Mouse (Mus musculus) hindbrain, postnatal 0 days (tissue): Measurements from ENCODE around the gene Hivep3. TPM values are rescaled to one million over a fixed set of nuclear protein-coding genes. Genes with fewer than 3 reads are reported as not detected.

Experiments used
- ATAC-seq: fragments of 200-750 bp; cut with Nextera tagmentation; 2 replicates; pipeline ENCODE4 v1.8.0; 2017; ENCODE audit warnings: mild to moderate bottlenecking, moderate TSS enrichment, moderate library complexity
- DNase-seq: peaks from one replicate; pipeline ENCODE4 v3.0.0-alpha.2; 2015; ENCODE audit warnings: low spot score
- H3K27ac ChIP-seq: fragments of 300-500 bp; sonication (generic); 2 replicates; pipeline ENCODE4 v1.5.1; 2014; ENCODE audit warnings: mild to moderate bottlenecking
- H3K27me3 ChIP-seq: fragments of 300-500 bp; sonication (generic); 2 replicates; pipeline ENCODE4 v1.6.1; 2014; ENCODE audit warnings: low read length, mixed read lengths; ENCODE audit not compliant: insufficient read depth
- H3K36me3 ChIP-seq: fragments of 300-500 bp; sonication (generic); 2 replicates; pipeline ENCODE4 v1.6.1; 2014; ENCODE audit warnings: low read length, mixed read lengths; ENCODE audit not compliant: insufficient read depth
- H3K4me1 ChIP-seq: fragments of 300-500 bp; sonication (generic); 2 replicates; pipeline ENCODE4 v1.6.1; 2014; ENCODE audit warnings: antibody characterized with exemption, low read length, mixed read lengths; ENCODE audit not compliant: insufficient read depth
- H3K4me2 ChIP-seq: fragments of 300-500 bp; sonication (generic); 2 replicates; pipeline ENCODE4 v1.6.1; 2014; ENCODE audit warnings: low read depth, mild to moderate bottlenecking, low read length, moderate library complexity, mixed read lengths
- H3K4me3 ChIP-seq: fragments of 300-500 bp; sonication (generic); 2 replicates; pipeline ENCODE4 v1.5.1; 2014; ENCODE audit warnings: low read length
- H3K9ac ChIP-seq: fragments of 300-500 bp; sonication (generic); replicated peaks from 2 replicates; pipeline ENCODE4 v1.6.1; 2014; ENCODE audit warnings: mild to moderate bottlenecking, low read length, moderate library complexity, mixed read lengths
- H3K9me3 ChIP-seq: fragments of 300-500 bp; sonication (generic); 2 replicates; pipeline ENCODE4 v1.6.1; 2016; ENCODE audit warnings: low read length, mixed read lengths
- CTCF ChIP-seq: IDR thresholded peaks from 2 replicates; pipeline ENCODE4 v1.5.1; 2016; ENCODE audit warnings: antibody characterized with exemption, control low read depth, low read depth
- WGBS: fragments of 180-500 bp; shearing (Covaris S2); extraction: QIAGEN DNeasy Blood & Tissue Kit; methylation state at CpG from one replicate; pipeline ENCODE4 v1.1.7; 2014; 5-methylcytosine and 5-hydroxymethylcytosine counted together
- polyA plus RNA-seq: library from polyadenylated mRNA; unstranded; fragments of >200 nt; fragmentation: Nextera tagmentation; extraction: Ambion mirVana; gene quantifications from 2 replicates; pipeline ENCODE4 v1.2.1, GENCODE M21; 2015
- total RNA-seq: library from RNA; depleted of rRNA; stranded (reverse); fragments of >200 nt; gene quantifications from 2 replicates; pipeline ENCODE4 v1.2.3, GENCODE M21; 2014

Gene Hivep3
- total and polyA plus RNA-seq, 2 experiments from 2014 or later = 11.0 to 15.1 TPM

GRCm38 (mm10) chr4:119996377-119996776 is 262.8 kb downstream of the Hivep3 start:
- no peaks in the 10 kb centered on the region for H3K9me3 ChIP-seq
- WGBS = 89% methylated on average over 1 of the region's 1 CpGs
- ATAC-seq = no peak
- H3K27me3 ChIP-seq = no peaks in the 10 kb centered on the region
- no peak for DNase-seq
- no peaks in the 10 kb centered on the region for H3K36me3 ChIP-seq
- H3K4me1 ChIP-seq = 0 out of 2 replicates have a peak, but pooled peaks cover 4% of the 10 kb centered on the region
- H3K4me2 ChIP-seq = no peak overlapping the region
- peak; percentile 20; the same call in 1 of the 2 replicates for TF ChIP-seq CTCF
- no peak overlapping the region for H3K9ac ChIP-seq
- H3K27ac ChIP-seq = no peak overlapping the region
- H3K4me3 ChIP-seq = no peak overlapping the region

- no peak overlapping the region for H3K4me3 ChIP-seq
- H3K4me1 ChIP-seq = 0 out of 2 replicates have a peak, but pooled peaks cover 2% of the 10 kb centered on the region
- H3K36me3 ChIP-seq = no peaks in the 10 kb centered on the region
- DNase-seq (no peak), ATAC-seq (no peak)
- TF ChIP-seq CTCF = no peak
- H3K9me3 ChIP-seq = no peaks in the 10 kb centered on the region
- 84% methylated on average over 7 of the region's 7 CpGs for WGBS
- H3K27ac ChIP-seq = no peak overlapping the region
- H3K27me3 ChIP-seq = no peaks in the 10 kb centered on the region
- no peak overlapping the region for H3K9ac ChIP-seq
- no peak overlapping the region for H3K4me2 ChIP-seq
Measured at GRCm38 (mm10) chr4:119997351-119997750, 263.8 kb downstream of the Hivep3 start.

DNA sequence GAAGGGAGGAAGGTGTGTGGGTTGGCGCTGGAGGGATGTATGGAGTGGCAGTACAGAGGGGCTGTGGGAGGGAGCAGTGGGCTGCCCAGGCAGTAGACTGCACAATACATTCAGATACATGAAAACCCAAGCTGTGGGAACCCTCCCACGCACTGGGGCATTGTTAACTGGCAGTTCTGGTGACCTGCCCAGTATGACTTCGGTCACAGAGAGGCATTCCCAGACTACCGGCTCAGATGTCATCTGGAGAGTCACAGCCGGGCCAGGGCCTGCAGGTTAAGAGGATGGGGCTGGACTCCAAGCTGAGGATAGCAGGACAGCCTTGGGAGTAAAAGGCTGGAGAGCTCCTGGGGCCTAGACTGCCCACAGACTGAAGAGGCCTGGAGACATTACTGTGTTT is 265.3 kb downstream of the Hivep3 start:
- no peak overlapping the region for H3K4me2 ChIP-seq
- no peak for DNase-seq
- H3K27ac ChIP-seq = no peak overlapping the region
- no peak for ATAC-seq
- 54% methylated on average over 5 of the region's 5 CpGs for WGBS
- H3K9ac ChIP-seq = no peak overlapping the region
- no peaks in the 10 kb centered on the region for H3K9me3 ChIP-seq
- no peak for TF ChIP-seq CTCF
- no peaks in the 10 kb centered on the region for H3K4me1 ChIP-seq
- no peaks in the 10 kb centered on the region for H3K27me3 ChIP-seq
- no peak overlapping the region for H3K4me3 ChIP-seq
- no peaks in the 10 kb centered on the region for H3K36me3 ChIP-seq

- no peaks in the 10 kb centered on the region for H3K9me3 ChIP-seq
- H3K27me3 ChIP-seq = no peaks in the 10 kb centered on the region
- DNase-seq = no peak
- H3K27ac ChIP-seq = no peak overlapping the region
- H3K4me1 ChIP-seq = no peaks in the 10 kb centered on the region
- no peak for ATAC-seq
- no peak overlapping the region for H3K4me3 ChIP-seq
- H3K4me2 ChIP-seq = no peak overlapping the region
- 70% methylated on average over 7 of the region's 7 CpGs for WGBS
- no peak overlapping the region for H3K9ac ChIP-seq
- H3K36me3 ChIP-seq = no peaks in the 10 kb centered on the region
- TF ChIP-seq CTCF = no peak
Measured at GRCm38 (mm10) chr4:120000881-120001280, 267.3 kb downstream of the Hivep3 start.

GRCm38 (mm10) chr4:120003006-120003405 is 269.4 kb downstream of the Hivep3 start:
- Histone ChIP-seq H3K27me3 (no peaks in the 10 kb centered on the region), H3K27ac (no peak overlapping the region), H3K36me3 (no peaks in the 10 kb centered on the region), H3K4me1 (no peaks in the 10 kb centered on the region; the same call in 1 of the 2 replicates), H3K4me2 (no peak overlapping the region), H3K9ac (no peak overlapping the region), H3K4me3 (no peak overlapping the region), H3K9me3 (no peaks in the 10 kb centered on the region)
- peak; percentile 49 for TF ChIP-seq CTCF
- WGBS = 40% methylated on average over 3 of the region's 3 CpGs
- DNase-seq (no peak), ATAC-seq (no peak)

DNA sequence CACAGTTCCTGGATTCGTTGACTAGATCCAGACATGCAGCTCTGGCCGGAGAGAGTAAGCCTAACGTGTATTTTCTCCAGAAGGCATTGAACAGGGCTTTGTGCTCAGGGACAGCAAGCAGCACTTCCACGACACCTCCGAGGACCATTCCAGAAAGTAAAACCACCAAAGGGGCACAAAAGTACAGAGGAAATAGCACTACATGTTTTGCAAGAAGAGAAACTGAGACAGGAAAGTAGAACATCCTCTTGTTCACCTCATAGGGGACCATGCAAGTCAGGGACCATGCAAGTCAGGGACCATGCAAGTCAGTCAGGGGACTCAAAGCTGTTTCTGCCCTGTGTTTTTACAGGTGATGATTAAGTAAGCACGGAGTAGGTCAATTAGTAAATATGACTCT is 272.5 kb downstream of the Hivep3 start:
- Histone ChIP-seq H3K4me3 (no peak overlapping the region), H3K27ac (no peak overlapping the region), H3K4me2 (no peak overlapping the region), H3K9me3 (no peaks in the 10 kb centered on the region), H3K36me3 (no peaks in the 10 kb centered on the region), H3K27me3 (no peaks in the 10 kb centered on the region), H3K4me1 (no peaks in the 10 kb centered on the region; the same call in 1 of the 2 replicates), H3K9ac (no peak overlapping the region)
- DNase-seq (no peak), ATAC-seq (no peak)
- WGBS = 83% methylated on average over 6 of the region's 6 CpGs
- no peak for TF ChIP-seq CTCF

DNA sequence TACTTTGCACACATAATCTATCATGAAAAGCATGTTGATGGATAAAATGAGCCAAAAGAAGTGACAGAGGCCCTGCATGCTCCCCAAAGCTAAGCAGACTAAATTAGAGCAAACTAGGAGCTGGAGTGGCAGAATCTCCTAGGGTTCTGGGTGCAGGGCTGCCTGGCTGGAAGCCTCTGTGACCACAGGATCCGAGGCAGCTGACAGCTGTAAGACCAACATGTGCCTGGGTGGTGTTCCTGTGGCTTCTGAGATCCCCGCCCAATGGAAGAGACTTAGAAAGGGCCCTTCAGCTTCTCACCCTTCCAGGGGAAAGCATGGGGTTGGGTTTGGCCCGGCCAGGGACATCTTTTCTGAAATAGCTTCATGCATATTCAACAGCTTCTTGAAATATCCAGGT is 274.3 kb downstream of the Hivep3 start:
- Histone ChIP-seq H3K4me2 (no peak overlapping the region), H3K36me3 (no peaks in the 10 kb centered on the region), H3K27me3 (no peaks in the 10 kb centered on the region), H3K4me1 (no peaks in the 10 kb centered on the region; the same call in 1 of the 2 replicates), H3K9me3 (no peaks in the 10 kb centered on the region), H3K4me3 (no peak overlapping the region), H3K9ac (no peak overlapping the region), H3K27ac (no peak overlapping the region)
- DNase-seq = no peak
- no peak for ATAC-seq
- TF ChIP-seq CTCF = no peak
- 72% methylated on average over 3 of the region's 3 CpGs for WGBS
